Mouse (Mus musculus) lung, embryonic 14.5 days (tissue): ENCODE results near the gene Pgam1. TPM values are rescaled to one million over a fixed set of nuclear protein-coding genes. Genes with fewer than 3 reads are reported as not detected.

Experiments used
- ATAC-seq: fragments of 200-750 bp; cut with Nextera tagmentation; 2 replicates; pipeline ENCODE4 v1.8.0; 2017; ENCODE audit warnings: mild to moderate bottlenecking, moderate TSS enrichment, moderate library complexity; ENCODE audit not compliant: insufficient read depth
- DNase-seq: peaks from one replicate; pipeline ENCODE4 v3.0.0-alpha.2; 2015
- H3K27ac ChIP-seq: fragments of 300-500 bp; sonication (generic); 2 replicates; pipeline ENCODE4 v1.5.1; 2014; ENCODE audit warnings: low read depth, mild to moderate bottlenecking, moderate library complexity
- H3K27me3 ChIP-seq: fragments of 300-500 bp; sonication (generic); 2 replicates; pipeline ENCODE4 v1.6.1; 2014; ENCODE audit warnings: low read length, control low read depth; ENCODE audit not compliant: insufficient read depth
- H3K36me3 ChIP-seq: fragments of 300-500 bp; sonication (generic); 2 replicates; pipeline ENCODE4 v1.6.1; 2014; ENCODE audit warnings: control low read depth; ENCODE audit not compliant: insufficient read depth
- H3K4me1 ChIP-seq: fragments of 300-500 bp; sonication (generic); 2 replicates; pipeline ENCODE4 v1.6.1; 2014; ENCODE audit warnings: antibody characterized with exemption, control low read depth; ENCODE audit not compliant: insufficient read depth
- H3K4me2 ChIP-seq: fragments of 300-500 bp; sonication (generic); 2 replicates; pipeline ENCODE4 v1.6.1; 2014; ENCODE audit warnings: mild to moderate bottlenecking
- H3K4me3 ChIP-seq: fragments of 300-500 bp; sonication (generic); 2 replicates; pipeline ENCODE4 v1.5.1; 2014; ENCODE audit warnings: low read depth, low read length
- H3K9ac ChIP-seq: fragments of 300-500 bp; sonication (generic); 2 replicates; pipeline ENCODE4 v1.6.1; 2014
- H3K9me3 ChIP-seq: fragments of 300-500 bp; sonication (generic); 2 replicates; pipeline ENCODE4 v1.6.1; 2016; ENCODE audit warnings: low read depth, low read length, control low read depth
- CTCF ChIP-seq: IDR thresholded peaks from 2 replicates; pipeline ENCODE4 v1.5.1; 2016; ENCODE audit warnings: antibody characterized with exemption, low read depth
- WGBS: fragments of 180-500 bp; shearing (Covaris S2); extraction: QIAGEN DNeasy Blood & Tissue Kit; methylation state at CpG from one replicate; pipeline ENCODE4 v1.1.7; 2014; 5-methylcytosine and 5-hydroxymethylcytosine counted together
- polyA plus RNA-seq: library from polyadenylated mRNA; unstranded; fragments of >200 nt; fragmentation: Nextera tagmentation; extraction: Ambion mirVana; gene quantifications from 2 replicates; pipeline ENCODE4 v1.2.1, GENCODE M21; 2014

Gene Pgam1
- polyA plus RNA-seq, 1 experiment from 2014 or later, result 662 TPM

DNA sequence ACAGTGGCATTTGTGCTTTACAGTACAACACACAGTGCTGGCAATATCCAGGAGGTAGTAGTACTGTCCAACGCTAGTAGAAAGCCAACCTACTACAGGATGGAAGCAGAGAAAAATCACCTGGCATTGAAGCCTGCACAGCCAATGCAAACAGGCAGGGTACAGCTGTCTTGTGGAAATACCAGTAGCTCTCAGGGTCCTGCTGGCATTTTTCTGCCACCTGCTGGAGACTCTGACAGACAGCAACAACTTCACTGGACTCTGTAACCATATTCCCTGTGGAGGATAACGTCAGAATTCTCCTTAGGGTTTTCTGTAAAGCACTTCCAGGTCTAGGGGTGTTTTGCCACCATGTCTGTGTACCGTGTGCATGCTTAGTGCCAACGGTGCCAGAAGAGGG, 40.6 kb downstream of the Pgam1 start:
- Histone ChIP-seq H3K36me3 (peaks cover 98% of the 10 kb centered on the region), H3K9me3 (no peaks in the 10 kb centered on the region), H3K9ac (no peak overlapping the region), H3K4me1 (no peaks in the 10 kb centered on the region), H3K27me3 (no peaks in the 10 kb centered on the region), H3K4me3 (no peak overlapping the region), H3K27ac (no peak overlapping the region), H3K4me2 (no peak overlapping the region)
- ATAC-seq (no peak), DNase-seq (peak; percentile 46)
- WGBS, result 67% methylated on average over 4 of the region's 4 CpGs
- peak; percentile 59 for TF ChIP-seq CTCF

DNA sequence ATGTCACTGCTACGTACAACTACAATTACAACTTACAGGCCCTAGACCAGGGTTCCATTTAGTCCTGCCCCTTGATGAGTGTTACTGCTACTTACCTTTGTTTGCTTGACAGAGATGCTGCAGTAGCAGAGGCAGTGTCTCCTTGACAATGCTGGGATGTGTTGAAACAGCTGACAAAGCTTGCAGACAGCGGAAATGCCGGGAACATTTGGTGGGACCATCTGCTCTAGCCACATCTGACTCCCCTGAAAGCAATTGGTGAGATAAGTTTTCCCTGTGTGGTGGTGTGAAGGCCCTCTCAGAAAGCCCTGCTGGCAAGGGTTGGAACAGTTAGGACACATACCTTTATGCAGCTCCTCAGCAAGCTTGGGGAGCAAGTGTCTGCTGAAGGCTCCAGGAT, 41.9 kb downstream of the Pgam1 start:
- H3K9ac ChIP-seq, result no peak overlapping the region
- no peaks in the 10 kb centered on the region for H3K9me3 ChIP-seq
- no peak overlapping the region for H3K4me2 ChIP-seq
- DNase-seq, result no peak
- H3K27me3 ChIP-seq, result no peaks in the 10 kb centered on the region
- 89% methylated on average over 3 of the region's 3 CpGs for WGBS
- H3K36me3 ChIP-seq, result peaks cover 99% of the 10 kb centered on the region
- no peak overlapping the region for H3K4me3 ChIP-seq
- ATAC-seq, result no peak
- no peaks in the 10 kb centered on the region for H3K4me1 ChIP-seq
- H3K27ac ChIP-seq, result no peak overlapping the region
- no peak for TF ChIP-seq CTCF

Other genes starting within 250 kb of the Pgam1 start
- gene Slit1, start 168.3 kb upstream of the Pgam1 start, polyA plus RNA-seq, result 0.08 and 0.24 TPM in 2 replicates
- 39.2 and 40.9 TPM in 2 replicates for gene Arhgap19, start 109.9 kb upstream of the Pgam1 start, polyA plus RNA-seq
- 4.4 and 4.5 TPM in 2 replicates for gene Frat1, start 82.0 kb upstream of the Pgam1 start, polyA plus RNA-seq
- 2.4 and 2.6 TPM in 2 replicates for gene Frat2, start 63.8 kb upstream of the Pgam1 start, polyA plus RNA-seq
- gene Rrp12, start 15.8 kb upstream of the Pgam1 start, polyA plus RNA-seq, result 13.6 and 15.6 TPM in 2 replicates
- 84.5 and 93.0 TPM in 2 replicates for gene Exosc1, start 21.5 kb downstream of the Pgam1 start, polyA plus RNA-seq
- 73.4 and 80.8 TPM in 2 replicates for gene Zdhhc16, start 21.6 kb downstream of the Pgam1 start, polyA plus RNA-seq
- 35.6 and 41.7 TPM in 2 replicates for gene Mms19, start 69.2 kb downstream of the Pgam1 start, polyA plus RNA-seq
- 13.1 TPM in 2 replicates for gene Ubtd1, start 69.8 kb downstream of the Pgam1 start, polyA plus RNA-seq
- gene Ankrd2, start 124.1 kb downstream of the Pgam1 start, polyA plus RNA-seq, result 0.17 and 0.41 TPM in 2 replicates
- gene Hoga1, start 133.7 kb downstream of the Pgam1 start, polyA plus RNA-seq, result 1.2 and 1.6 TPM in 2 replicates
- gene 4933411K16Rik, start 140.3 kb downstream of the Pgam1 start, polyA plus RNA-seq, result 0.18 TPM in 1 of 2 replicates, not detected in the other
- 24.8 and 25.0 TPM in 2 replicates for gene Morn4, start 174.4 kb downstream of the Pgam1 start, polyA plus RNA-seq
- gene Pi4k2a, start 178.5 kb downstream of the Pgam1 start, polyA plus RNA-seq, result 32.8 and 34.3 TPM in 2 replicates
- 44.3 and 51.6 TPM in 2 replicates for gene Avpi1, start 217.1 kb downstream of the Pgam1 start, polyA plus RNA-seq
- 18.6 and 25.4 TPM in 2 replicates for gene Marveld1, start 235.5 kb downstream of the Pgam1 start, polyA plus RNA-seq